Mouse (Mus musculus): Measurements from ENCODE around the gene Olfr114.

GRCm38 (mm10) chr17:37592643-37593042 is at the start of gene Olfr114:
- TF ChIP-seq POLR2A (IDR thresholded peaks at IDR 0.05; ENCODE audit: control insufficient read depth, low read depth, low read length), result no peak
- TF ChIP-seq CTCF (IDR thresholded peaks at IDR 0.05; ENCODE audit: control insufficient read depth, insufficient read depth, insufficient replicate concordance, low read depth, low read length), result no peak

Measured in testis, adult 2 months (tissue).